Mouse (Mus musculus) gonadal fat pad, adult 2 months (tissue): ENCODE results near the gene Gnaq. TPM values are rescaled to one million over a fixed set of nuclear protein-coding genes. Genes with fewer than 3 reads are reported as not detected.

ENCODE experiments used
- DNase-seq: peaks from one replicate; pipeline ENCODE4 v3.0.0-alpha.2; 2012; ENCODE audit warnings: low read depth
- polyA plus RNA-seq: library from polyadenylated mRNA; depleted of rRNA; stranded (reverse); fragments of >200 nt; gene quantifications from 2 replicates; pipeline ENCODE4 v1.2.3, GENCODE M21; 2012

Gnaq gene
- polyA plus RNA-seq, 1 experiment: 18.8 TPM

DNA sequence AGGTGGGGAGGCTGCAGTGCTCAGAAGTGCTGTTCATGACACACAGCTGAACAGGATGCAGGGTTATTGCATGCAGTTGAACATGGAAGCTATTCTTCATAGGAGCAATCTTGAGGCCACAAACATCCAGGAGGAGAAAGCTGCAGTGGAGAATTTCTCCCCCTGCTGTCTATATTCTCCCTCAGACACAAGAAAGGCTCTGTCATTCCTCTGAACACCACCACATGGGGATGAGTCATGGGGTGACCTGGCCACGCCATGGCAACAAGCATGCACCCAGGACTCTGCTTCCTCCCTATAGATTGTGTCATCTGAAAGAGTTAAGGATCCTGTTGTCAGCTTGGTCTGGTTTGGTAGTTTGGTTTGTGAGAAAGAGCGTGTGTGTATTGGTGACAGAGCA is 239.0 kb downstream of the Gnaq start:
- DNase-seq: no peak

DNA sequence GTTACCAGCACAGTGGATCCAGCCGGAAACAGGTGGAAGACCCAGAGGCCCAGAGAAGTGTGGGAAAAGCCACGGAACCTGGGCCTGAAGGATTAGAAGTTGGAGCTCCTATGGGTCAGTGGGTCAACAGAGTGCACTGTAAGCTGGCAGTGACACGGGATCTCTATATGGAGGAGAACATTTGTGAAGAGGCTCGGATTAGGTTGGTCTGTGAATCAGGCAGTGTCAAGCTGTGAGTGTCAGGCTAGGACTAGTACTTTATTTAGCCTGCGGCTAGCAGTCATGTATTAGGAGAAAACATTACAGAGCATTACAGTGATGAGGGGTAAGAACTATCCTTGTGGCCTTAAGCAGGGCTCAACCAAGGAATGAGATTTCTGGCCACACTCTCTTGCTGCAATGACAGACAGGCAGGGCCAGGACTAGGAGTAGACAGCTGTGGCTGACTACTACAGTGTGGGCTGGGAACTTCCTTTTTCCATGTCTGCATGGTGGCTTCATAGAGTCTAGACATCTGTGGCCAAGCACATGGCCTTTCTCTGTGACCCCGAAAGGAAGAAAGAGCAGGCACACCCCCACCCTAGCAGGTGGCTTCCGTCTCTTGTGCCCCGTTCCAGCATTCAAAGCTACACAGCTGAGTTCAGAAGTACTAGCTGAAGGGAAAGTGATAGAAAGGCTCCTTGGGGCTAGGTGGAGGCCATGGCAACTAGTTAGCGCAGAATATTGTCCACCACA is 240.3 kb downstream of the Gnaq start:
- DNase-seq: no peak

DNA sequence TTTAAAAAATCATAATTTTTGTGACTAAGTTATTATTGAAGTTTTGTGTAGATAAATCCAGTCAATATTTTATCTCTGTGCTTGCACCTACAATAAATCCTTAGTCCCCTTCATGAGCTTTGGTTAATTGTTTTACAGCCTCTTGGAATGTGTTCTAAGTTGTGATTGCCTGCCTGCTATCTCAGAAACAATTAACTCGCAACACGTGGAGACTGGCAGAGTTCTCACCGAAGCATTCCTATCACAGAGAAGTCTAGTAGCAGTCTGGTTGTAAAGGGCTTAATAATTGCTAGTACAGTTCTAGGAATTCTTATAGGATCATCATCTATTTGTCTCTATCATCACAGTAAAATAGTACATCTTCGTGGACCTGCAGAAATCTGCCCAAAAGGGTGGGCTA is 243.2 kb downstream of the Gnaq start:
- no peak for DNase-seq

GRCm38 (mm10) chr19:16378565-16378964 is 245.9 kb downstream of the Gnaq start:
- DNase-seq: no peak

GRCm38 (mm10) chr19:16379687-16380086 is 247.1 kb downstream of the Gnaq start:
- no peak for DNase-seq

DNA sequence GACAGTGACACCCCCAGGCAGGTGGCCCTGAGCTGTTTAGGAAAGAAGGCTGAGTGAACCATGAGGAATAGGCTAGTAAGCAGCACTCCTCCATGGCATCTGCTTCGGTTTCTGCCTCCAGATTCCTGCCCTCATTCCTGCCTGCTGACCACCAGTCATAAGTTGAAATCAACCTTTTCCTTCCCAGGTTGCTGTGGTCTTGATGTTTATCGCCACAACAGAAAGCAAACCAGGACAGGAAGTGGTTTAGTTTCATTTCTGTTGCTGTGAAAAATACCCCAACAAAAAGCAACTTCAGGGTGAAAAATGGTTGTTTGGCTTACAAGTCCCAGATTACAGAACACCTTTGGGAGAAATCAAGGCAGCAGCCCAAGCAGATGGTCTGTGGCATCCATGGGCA is 249.8 kb downstream of the Gnaq start:
- no peak for DNase-seq

DNA sequence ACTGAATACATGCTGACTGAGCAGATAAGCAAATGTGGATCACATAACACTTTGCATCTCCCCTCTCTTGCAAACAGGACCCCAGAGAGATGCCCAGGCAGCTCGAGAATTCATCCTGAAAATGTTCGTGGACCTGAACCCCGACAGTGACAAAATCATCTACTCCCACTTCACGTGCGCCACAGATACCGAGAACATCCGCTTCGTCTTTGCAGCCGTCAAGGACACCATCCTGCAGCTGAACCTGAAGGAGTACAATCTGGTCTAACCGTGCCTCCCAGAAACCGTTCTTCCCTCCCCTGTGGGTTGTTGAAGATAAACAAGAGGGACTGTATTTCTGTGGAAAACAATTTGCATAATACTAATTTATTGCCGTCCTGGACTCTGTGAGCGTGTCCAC is 250.5 kb downstream of the Gnaq start:
- DNase-seq: no peak

DNA sequence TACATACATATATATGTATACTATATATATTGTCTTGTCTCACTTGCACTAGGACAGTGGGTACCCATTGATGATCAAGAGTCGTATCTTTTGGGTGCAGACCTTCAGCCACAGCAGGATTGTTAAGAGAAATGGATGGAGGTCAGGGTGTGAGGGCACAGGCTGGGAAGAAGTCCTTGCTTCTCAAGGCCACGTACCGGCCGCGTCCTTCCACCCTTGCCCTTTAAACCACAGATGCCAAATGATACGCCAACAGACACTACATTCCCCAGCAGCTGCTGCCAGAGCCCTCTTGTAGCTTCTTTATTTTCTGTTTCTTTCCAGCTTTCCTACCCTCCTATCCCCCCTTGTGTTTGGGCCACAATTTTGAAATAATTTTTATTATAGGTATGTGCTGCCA is 251.5 kb downstream of the Gnaq start:
- DNase-seq: no peak

DNA sequence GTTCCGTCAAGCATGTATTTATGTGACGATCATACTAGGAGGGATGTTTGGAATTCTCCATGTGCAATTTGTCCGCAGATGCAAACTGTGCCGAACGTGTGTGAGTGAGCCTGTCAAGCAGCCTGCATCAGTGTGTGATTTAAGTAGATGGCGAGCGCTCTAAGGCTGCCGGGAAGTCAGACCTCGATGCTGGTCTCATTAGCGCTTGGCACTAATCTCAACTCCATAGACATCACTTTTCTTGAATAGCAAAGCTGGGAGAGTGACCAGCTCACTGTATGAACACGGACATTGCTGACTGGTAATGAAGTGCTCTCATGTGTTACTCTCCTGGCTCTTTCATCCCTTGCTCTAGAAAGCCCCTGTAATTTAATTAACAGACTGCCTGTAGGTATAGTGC is 252.3 kb downstream of the Gnaq start:
- DNase-seq: no peak

DNA sequence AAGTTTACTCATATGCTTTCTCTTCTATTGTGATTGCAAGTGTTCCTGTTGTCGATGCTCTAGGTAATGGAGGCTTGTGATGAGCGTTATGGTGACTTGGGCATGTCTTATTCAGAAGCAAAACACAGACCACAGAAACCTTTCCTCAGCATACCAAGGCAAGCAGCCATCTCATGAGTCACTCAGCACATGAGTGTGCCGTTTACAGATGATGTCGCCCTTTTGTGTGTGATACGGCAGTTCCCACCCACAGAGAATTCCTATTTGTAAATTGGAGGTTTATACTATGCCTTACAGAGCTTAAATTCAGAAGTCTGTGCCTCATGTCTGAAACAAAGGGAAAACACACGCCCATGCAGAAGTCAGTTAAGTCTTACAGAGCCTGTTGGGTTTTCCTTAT is 253.9 kb downstream of the Gnaq start:
- no peak for DNase-seq

DNA sequence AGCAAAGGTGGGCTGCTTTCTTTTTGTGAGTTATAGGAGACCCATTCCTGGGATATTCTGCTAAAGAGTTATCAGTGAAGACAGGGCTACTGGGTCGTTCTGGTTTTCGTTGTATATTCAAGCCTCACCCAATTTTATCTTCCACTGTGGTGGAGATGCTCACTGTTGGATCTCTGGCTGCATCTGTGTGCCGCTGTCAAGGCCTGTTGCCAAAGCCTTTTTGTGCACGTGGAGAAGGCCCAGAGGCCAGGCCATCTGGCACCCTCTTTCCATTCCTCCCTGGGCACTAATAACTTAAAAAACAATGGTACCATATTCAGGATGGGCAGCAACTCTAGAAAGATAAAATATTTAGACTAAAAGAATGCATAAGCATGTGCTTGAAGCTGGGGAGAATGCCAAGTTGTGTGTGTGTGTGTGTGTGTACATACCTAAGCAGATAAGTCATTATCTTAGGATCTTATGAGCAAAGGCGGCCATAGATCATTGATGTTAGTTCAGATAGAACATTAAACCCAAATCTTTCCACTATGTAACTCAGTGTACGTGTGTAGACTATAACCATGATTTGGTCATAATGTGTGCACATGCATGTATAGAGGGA is 257.7 kb downstream of the Gnaq start:
- DNase-seq: no peak

- DNase-seq: no peak
These were observed 261.8 kb downstream of the Gnaq start for GRCm38 (mm10) chr19:16394381-16394780.

GRCm38 (mm10) chr19:16403101-16403500 is 270.5 kb downstream of the Gnaq start:
- no peak for DNase-seq

- DNase-seq: no peak
These were observed 275.1 kb downstream of the Gnaq start for GRCm38 (mm10) chr19:16407727-16408126.

GRCm38 (mm10) chr19:16411302-16411701 is 278.7 kb downstream of the Gnaq start:
- no peak for DNase-seq

DNA sequence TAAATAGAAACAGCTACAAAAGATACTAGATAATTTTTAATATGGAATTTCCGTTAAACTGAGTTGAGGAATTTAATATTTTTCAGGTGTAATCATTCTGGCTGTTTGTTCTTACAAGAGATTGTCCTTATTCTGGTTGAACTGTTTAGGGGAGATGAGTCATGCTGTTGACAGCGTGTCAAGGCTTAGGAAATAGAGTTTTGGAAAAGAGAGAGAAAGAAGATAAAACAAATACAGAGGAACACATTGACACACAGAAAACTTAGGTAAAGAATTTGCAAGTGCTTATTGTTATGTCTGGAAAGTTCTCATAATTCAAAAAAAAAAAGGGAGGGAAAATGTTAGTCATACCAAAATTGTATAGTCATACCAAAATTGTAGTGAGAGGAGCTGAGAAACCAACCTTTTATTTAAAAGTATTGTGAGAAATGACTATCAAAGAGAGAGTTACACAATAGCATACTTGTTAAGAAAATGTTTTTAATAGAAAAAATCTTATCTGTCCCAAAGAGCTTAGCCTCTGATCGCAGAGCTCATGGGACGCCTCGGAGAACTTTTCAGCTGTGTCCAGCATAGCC is 285.5 kb downstream of the Gnaq start:
- DNase-seq: no peak

DNA sequence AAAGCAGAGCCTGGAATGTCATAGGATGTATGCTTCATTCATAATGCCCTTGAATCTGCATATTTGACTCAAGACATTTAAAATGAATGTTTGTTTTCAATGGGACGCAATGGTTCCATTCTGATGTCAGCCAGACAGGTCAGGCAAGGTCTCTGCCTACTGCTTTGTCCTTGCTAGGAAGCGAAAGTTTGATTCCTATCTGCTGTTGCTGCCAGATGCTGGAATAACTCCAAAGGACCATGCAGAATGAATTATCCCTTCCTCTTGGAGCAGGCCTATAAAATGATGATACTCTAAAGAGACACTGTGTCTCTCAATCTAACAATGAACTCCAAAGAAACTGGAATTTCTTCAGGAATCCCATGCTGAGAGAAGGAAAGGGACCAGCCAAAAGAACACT is 293.0 kb downstream of the Gnaq start:
- DNase-seq: no peak

DNA sequence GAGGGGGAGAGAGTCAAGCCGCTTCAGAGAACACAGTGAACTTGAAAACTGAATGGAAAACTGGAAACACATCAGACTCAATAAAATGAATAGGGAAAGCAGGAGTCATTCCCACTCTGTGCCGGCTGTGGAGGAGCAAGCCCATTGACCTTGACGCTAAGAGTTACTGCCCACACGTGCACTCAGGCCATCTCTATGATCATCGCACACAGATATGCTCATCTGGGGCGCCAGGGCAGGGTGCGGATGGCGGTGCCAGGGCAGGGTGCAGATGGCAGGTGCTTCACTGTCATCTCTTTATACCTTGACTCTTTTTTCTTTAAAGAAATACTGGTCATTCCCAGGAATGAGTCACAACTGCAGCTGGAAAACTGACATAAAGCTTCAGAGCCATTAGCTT is 298.7 kb downstream of the Gnaq start:
- no peak for DNase-seq

- no peak for DNase-seq
These were observed 302.2 kb downstream of the Gnaq start for GRCm38 (mm10) chr19:16434879-16435278.

- peak; percentile 36 for DNase-seq
These were observed 303.1 kb downstream of the Gnaq start, which contains the start of gene Gna14 for GRCm38 (mm10) chr19:16435531-16436231. Gene Gna14 (plus strand): TSS chr19:16435762.

DNA sequence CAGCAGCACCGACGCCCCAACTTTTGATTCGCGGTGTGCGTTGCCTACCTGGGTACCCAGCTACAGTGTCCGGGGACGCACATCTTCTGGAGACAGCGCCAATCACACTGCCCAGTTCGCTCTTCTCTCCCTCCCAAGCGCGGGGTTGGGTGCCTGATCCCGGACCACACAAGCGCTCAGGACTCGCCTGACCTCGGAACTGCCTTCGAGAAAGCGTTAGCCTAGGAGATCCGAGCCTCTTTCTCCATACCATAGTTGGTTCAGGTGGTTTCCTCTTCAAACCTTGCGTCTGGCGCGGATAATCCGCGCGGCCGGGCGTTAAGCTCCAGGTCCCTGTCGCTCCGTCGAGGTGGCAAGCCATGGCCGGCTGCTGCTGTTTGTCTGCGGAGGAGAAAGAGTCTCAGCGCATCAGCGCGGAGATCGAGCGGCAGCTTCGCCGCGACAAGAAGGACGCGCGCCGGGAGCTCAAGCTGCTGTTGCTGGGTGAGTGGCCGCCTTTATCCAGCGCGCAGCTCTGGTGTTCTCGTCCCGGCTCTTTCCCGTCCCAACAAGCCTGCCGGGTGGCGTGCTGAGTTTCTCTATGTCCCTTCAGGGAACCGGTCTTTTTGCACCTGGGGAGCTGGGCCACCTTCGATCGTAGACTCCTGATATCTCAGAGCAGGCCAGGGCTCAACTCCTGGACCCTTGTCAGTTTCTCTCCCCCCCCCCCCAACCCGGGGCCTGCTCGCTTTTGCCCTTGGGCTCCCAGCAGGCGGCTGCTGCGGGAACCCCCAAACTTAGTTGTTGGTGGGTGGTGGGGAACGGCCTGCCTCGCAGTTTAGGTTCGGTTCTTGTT is 303.9 kb downstream of the Gnaq start:
- DNase-seq: no peak
